Mouse (Mus musculus): Measurements from ENCODE around the gene Clcf1.

The Clcf1 gene

DNA sequence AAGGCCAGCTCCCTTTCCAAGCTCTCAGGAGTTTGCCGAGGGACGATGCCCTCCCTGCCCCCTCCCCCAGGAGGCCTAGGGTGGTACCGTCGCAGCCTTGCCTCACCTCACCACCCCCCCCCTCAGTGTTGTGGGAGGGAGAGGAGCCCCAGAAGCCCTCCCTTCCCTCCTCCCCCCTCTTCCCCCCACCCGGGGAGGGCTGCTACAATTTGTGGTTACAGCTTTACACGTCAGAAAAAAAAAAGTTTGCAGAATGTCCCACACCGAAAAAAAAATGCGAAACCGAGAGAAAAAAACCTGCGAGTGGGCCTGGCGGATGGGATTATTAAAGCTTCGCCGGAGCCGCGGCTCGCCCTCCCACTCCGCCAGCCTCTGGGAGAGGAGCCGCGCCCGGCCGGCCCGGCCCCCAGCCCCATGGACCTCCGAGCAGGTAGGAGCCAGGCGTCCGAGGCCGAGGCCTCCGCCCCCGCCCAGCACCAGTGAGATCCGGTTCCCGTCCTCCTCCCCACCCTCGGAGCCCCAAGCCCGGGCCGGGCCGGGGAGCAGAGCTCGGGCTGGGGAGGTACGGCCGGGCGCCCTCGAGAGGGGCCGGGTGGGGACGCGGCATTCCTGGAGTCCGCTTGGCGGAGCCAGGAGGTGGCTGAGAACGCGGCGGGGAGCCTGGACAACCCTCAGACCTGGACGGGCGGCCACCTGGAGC, at the start of gene Clcf1, which contains the start of gene AC109138.7:
Gene Clcf1, plus strand, starts transcription at position 168 of the 700 bp plus-strand sequence.
Gene AC109138.7, plus strand, starts transcription at position 287 of the 700 bp plus-strand sequence.
- ATAC-seq (ENCODE audit: low TSS enrichment): no peak

DNA sequence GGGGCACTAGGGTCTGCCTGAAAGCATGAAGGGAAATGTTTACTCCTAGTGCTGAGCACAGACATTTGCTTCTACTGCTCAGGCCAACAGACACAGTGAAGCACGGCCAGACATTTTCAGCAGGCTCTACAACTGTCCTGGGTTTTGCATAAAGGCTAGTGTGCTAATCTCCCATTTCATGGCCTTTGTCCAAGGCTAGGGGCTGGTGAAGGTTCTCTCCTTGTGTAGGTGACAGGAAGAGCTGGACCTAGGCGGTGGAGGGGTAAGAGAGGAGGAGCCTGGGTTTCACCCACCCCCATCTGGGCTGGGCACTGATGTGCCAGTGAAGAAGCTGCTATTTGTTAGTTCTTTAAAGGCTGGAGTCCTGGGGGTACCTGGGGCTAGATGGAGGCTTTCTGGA, 49.3 kb upstream of the Clcf1 start:
- no peak for ATAC-seq (ENCODE audit: low TSS enrichment)

DNA sequence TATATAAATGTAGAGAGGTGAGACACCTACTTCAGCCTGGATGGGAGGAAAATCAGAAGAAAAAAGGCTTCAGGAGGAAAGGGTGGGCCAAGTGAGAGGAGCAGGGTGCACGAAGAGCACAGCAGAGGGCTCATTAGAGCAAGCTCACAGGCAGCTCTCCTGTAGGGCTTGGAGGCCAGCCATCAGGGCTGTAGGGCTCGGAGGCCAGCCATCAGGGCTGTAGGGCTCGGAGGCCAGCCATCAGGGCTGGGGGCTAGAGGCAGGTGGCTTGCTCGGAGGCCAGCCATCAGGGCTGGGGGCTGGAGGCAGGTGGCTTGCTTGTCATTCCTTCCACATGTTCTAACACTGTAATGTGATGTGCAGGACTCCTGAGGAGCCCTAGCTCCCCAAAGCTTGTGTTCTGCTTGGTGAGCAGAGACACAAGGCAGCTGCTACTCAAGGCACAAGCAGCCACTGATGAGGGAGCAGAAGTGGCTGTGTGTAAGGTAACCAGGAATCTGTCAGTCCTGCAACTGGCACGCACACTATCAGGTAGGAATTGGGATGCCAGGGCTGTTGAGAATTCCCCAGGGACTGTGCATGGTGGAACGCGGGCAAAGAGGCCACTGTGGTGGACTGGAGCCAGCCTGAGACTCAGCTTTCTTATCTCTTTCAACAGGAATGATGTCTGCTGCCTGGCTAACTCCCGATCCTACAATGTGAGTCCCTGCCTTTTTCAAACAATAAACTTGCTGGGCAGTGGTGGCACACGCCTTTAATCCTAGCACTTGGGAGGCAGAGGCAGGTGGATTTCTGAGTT, 47.2 kb upstream of the Clcf1 start:
- ATAC-seq (ENCODE audit: low TSS enrichment): no peak

DNA sequence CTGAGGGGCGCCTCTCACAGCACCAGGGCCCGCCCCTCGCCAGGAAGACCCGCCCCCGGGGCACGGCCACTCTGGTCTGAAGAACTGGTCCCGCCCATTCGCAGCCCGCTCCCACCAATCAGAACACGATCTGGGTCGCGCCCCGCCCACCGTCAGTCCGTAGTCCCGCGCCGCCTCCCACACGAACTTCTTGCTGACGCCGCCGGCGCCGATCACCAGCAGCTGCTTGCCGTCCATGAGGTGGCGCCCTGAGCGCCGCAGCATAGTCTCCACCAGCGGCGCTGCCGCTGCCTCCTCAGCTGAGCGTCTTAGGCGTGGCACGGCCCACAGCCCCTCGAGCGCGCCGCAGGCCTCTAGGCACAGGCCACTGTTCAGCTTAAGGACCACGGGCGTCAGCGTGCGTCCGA, 44.7 kb upstream of the Clcf1 start:
- ATAC-seq (ENCODE audit: low TSS enrichment): peak; percentile 88

DNA sequence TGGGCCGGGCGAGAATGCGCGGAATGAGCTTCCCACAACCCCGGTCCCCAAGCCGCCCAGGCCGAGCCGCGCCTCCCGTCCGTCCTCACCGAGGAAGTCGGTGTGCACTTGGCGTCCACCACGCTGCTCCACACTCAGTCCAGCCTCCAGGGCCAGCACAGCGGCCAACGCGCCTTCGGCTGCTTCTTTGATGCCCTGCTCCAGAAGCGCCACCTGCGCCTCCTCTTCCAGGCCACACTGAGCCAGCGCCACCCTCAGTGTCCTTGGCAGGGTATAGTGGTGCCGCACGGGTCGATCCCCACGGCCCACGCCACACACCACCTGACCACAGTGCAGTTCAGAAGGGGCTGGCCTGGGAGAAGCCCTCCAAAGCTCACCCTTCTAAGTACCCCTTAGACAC, 44.2 kb upstream of the Clcf1 start:
- ATAC-seq (ENCODE audit: low TSS enrichment): peak; percentile 23; the same call in 1 of the 2 replicates

DNA sequence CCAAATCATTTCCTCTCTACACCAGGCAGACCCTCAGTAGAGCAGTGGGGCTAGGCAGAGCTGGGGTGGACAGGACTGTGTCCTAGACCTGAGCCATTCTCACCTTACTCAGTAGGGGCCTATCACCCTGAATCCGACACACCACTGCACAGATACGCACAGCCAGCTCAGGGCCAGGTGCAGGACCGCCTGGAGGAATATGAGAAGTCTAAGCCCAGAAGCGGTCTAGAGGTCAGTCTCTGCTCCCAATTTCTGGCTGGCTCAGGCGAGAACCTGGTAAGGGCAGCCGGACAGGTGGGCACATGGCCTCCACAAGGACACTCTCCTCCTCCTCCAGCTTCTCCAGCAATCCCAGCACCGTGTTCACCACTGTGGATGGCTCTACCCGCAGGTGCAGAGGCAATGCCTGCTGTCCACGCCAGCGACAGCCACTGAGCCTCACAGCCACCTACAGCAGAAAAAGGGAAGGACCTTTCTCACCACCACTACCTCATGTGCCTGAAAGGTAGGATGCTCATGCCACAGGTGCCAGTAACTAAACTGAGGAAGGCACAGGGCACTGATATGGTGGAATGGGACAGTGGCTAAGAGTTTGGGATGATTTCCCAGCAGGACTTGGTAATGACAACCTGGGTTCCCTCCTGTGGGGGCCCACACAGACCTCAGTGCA, 43.2 kb upstream of the Clcf1 start:
- no peak for ATAC-seq (ENCODE audit: low TSS enrichment)

DNA sequence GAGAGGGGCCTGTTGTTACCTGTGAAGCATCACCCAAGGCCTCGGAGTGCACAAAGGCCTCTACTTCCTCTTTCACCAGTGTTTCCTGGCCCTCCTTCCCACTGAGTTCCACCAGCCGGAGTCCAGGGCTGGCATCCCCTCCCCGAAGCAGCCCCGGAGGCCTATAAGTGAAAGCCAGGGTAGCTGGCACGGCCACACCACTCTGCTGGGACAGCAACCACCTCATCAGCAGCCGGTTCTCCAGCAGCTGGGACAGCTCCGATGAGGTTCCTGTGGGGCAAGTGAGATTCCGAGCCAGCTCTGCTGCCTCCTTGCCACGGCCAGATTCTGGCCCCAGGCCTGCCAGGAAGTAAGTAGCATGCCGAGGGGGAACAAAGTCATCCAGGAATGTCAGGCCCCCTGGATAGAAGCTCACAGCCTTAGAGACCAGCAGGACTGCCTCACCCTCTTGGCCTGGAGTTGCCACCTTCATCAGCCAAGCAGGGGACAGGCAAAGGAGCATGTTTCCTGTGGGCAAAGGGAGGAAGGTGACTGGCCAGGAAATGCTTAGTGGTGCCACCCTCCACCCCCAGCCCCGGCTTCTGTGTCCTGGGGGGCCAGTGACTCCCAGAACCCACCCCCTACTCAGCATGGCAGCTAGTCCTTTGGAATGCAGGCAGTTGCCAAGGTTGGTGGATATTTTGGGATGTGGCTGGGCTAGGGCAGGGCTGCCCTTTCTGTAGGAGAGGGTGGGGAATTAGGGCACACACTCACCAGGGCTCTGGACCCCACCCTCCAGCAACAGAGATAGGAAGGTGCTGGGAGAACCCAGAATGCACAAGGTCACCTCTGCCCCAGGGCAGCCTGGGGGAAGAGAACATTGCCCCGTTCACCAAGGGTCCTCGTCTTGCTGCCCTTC, 42.4 kb upstream of the Clcf1 start:
- ATAC-seq (ENCODE audit: low TSS enrichment): no peak

DNA sequence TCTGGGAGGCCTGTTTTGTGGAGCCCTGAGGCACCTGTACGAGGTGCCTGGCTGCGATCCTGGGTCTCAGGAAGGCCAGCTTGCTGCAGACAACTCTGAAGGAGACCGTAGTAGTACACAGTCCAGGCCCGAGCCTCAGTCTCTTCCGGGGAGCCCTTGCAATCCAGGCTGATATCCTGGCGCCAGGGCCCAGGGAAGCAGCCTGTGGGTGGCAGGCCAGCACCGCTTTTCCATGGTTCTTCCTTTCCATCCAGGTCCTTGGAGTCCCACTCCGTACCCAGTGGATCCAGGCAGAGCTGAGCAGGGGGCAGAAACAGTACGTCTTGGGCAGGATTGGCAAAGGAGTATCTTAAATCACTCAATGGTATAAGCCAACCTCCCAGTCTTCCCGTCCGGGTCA, 41.1 kb upstream of the Clcf1 start:
- no peak for ATAC-seq (ENCODE audit: low TSS enrichment)

DNA sequence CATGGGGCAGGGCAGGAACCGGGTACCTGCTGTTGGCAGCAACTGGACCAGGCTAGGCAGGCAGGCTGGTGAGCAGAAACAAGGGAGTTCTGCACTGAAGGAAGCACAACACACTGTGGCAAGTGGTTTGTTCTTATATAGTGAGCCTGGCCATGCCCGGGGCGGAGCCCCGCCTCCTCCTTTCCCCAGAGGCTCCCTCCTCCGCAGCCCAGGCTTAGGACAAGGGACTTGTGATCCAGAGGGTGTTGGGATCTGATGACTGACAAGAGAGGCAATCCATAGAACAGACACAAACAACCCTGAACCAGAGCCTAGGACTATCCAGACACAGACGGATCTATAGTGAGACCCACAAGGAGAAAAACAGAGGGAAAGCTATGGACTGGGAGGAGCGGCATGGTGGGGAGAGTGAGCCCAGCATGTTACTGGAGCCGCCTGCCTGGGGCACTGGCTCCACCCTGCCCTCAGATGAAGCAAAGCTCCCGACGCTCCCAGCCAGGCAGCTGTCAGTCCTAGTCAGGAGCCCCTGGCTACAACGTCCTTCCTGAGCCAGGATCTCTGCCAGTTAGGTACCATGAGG, 38.6 kb upstream of the Clcf1 start, which contains the start of gene Carns1:
Gene Carns1, minus strand, starts transcription at position 112 of the 580 bp plus-strand sequence.
- peak; percentile 69; the same call in 1 of the 2 replicates for ATAC-seq (ENCODE audit: low TSS enrichment)

DNA sequence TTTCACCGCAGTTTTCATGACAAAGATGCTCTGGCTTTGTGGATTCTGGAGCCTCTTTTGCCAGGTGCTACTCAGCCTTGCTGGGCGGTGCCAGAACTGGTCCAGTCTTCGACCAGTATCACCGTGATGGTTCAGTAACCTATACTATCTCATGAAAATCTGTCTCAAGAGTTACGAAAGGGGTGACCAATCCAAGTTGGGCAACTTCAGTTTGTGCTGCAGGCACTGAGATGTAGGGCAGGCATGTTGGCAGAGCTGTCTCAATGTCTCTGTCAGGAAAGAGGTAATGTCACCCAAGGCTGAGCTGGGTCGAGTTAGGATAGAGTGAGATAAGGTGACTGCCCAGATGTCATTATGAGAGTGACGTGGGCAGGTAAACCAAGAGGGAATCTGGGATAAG, 33.6 kb upstream of the Clcf1 start:
- ATAC-seq (ENCODE audit: low TSS enrichment): no peak

DNA sequence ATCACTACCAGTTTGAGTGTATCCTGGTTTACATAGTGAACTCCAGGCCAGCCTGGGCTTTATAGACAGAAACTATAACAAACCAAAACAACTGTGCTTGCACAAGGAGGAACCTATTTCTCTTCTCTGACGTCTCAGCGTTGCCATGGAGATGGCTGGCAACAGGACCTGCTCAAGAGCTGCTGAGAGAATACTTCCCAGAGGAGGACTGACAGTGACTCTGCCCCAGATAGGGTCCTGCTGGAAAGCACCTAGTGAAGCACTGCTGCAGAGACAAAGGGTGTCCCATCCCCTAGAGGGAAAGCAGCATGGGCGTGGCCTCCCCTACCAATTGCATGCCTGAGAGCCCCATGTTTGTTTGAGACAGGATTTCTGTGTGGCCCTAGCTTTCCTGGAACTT, 32.1 kb upstream of the Clcf1 start:
- ATAC-seq (ENCODE audit: low TSS enrichment): peak; percentile 91; the same call in 1 of the 2 replicates

DNA sequence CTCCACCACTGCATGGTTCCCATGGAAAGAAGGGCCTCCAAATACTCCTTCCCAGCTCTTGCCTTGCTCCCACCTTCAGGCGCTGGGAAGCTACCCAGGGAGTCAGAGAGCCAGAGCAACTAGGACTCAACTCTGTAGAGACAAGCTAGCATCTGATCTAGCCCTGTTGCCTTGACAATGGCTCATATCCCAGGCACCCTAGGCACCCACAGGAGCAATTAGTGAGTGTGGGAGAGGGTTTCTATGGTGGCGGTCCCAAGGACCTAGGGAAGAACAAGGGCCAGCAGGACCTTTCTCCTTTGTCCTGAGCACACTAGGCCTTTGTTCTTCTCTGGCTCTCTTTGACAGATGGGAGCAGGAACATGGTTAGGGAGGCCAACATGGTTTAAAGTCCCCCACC, 30.3 kb upstream of the Clcf1 start:
- peak; percentile 20; the same call in 1 of the 2 replicates for ATAC-seq (ENCODE audit: low TSS enrichment)

DNA sequence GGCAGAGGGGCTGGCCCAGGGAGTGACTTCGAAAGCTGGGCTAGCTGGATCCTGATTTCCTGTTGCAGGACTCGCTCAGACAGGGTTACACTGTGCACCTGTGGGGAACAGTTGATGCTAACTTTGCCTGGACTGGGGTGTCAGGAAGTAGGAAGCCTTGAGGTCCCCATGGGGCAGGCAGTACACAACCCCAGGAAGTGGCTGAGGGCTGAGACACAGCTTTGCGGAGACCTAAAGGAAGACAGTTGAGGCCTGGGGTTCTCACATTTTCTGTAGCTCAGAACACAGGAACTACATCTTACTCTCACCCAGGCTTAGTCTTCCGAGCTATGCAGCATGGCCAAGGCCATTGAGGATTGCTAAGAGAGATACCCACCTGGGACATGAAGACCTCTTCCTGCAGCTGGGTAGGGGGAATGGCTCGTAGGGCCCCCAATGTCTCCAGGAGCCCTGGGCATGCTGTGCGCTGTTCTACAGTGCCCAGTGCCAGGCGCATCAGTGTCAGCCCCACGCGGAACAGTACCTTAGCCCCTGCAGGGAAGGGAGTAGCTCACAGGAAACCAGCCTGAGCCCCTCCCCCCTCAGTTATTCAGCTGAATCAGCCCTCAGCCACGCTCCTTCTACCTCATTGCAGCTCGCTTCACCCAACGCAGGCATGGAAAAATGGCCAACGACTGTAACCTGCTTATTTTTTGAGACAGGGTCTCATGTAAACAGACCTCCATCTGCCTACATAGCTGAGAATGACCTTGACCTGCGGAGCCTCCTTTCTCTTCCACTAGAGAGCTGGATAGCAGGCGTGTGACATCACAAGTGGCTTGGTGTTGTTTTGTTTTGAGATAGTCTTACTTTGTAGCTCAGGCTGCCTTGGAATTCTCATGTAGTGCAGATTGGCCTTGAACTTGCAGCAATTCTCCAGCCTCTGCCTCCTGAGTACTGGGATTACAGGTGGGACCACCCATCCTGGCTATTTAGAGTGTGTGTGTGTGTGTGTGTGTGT, 28.8 kb upstream of the Clcf1 start:
- no peak for ATAC-seq (ENCODE audit: low TSS enrichment)

DNA sequence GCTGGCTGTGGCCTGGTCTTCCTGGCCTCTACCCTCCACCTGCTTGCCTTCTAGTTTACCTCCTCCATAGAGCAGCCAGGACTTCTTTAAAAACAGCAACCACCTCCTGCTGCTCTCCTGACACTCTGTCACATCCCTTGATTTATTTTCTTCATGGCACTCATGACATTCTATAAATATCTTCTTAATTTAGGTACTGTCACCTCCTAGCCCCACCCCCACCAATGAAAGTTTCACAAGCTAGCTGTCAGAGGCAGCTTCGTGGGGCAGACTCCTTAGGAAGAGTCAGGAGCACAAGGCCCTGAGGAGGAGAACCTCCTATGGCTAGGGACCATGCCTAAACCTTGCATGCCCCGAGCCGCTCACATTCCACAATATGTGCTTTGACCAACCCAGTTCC, 26.7 kb upstream of the Clcf1 start:
- no peak for ATAC-seq (ENCODE audit: low TSS enrichment)

DNA sequence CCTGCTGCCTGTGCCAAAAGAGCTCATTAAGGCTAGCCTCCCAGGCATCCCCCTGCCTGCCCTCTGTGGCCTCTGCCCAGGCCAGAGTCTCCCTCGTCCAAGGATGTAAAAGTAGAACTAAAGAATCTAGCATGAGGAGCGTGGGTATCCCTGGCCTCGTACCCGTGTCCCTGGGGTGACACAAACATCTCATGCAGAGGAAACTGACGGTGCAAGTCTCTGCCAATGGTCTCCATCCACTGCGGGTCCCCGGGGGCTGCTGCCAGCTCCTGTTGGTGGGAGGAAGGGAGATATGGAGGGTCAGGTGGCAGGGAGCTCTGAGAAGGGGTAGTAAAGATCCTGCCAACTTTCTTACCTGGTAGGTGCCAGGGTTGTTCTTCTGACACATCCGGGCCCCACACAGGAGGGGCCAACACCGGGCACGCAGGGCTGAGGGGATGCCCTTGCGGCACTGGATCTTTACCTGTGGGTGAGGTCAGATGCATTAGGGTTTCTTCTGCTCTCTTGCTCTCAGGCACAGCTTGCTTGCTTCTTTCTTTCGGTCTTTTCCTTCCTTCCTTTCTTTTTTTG, 24.9 kb upstream of the Clcf1 start:
- no peak for ATAC-seq (ENCODE audit: low TSS enrichment)

DNA sequence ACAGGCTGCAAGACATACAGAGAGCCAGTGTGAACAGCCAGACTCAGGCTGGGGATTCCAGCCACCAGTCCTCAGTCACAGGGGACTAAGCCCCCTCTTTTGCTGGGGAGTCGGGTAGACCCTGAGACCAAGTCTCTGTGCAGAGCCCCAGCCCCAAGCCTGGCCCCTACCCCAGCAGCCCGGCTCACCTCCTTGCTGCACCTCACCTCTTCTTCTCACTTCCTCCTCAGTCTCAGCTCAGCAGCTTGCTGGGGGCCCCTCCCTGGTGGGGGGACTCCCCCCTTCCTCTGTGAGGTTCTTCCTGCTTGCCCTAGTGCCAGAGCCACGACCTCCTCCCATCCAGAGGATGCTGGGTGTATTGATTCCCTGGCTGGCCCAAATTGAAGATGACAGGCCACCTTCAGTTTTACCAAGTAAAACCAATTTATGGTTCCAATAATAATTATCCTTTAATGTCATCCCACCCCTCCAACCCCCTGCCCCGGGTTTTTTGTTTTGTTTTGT, 23.2 kb upstream of the Clcf1 start, which contains the start of gene Tbc1d10c:
Gene Tbc1d10c, minus strand, starts transcription at position 454 of the 504 bp plus-strand sequence.
- ATAC-seq (ENCODE audit: low TSS enrichment): no peak

DNA sequence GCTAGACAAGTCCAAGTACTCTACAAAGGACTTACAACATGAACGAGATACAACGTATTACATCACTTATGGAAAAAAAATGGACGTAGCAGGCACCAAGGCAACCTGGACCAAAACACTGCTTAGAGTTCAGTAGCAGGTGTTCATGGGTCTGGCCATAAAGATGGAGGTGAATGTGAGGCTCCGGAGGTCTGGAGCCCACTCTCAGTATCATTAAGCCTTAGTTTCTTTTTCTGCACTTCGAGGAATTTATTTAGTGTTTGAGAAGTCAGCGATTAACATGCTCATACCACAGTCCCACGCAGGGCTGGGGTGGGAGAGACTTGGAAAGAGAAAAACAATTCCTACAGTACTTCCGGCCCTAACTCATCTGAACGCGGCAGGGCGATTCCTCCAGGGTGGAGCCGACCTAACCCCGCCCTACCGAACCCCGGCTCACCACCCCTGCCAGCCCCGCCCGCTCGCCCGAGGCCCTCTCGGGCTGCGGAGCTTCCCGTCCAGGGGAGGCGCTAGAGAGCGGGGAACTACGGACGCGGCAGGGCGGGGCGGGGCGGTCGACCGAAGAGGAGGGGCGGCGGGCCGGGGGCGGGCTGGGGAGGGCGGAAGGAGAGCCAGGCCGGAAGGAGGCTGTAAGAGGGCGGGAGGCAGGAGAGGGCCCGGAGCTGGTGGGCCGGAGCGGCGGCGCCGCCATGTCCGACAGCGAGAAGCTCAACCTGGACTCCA, 22.3 kb upstream of the Clcf1 start, which contains the start of gene Ppp1ca:
Gene Ppp1ca, plus strand, starts transcription at position 538 of the 723 bp plus-strand sequence.
- peak; percentile 72 for ATAC-seq (ENCODE audit: low TSS enrichment)
